Mouse (Mus musculus): ENCODE measurements at regions not wholly inside any gene's neighbourhood (a gene's known extent, or its start where the extent isn't known, plus 50 kb on each side); places are given as distances from the start of the nearest gene placed in this dataset.

- peaks cover 13% of the 10 kb centered on the region for H3K4me1 ChIP-seq
- no peaks in the 10 kb centered on the region for H3K9me3 ChIP-seq
- peak; percentile 63 for DNase-seq (ENCODE audit: low spot score)
- no peaks in the 10 kb centered on the region for H3K36me3 ChIP-seq
- no peaks in the 10 kb centered on the region for H3K27me3 ChIP-seq (ENCODE audit: insufficient read depth, poor library complexity, severe bottlenecking)
- H3K27ac ChIP-seq = no peak overlapping the region
- no peak overlapping the region for H3K4me3 ChIP-seq
- WGBS = 92% methylated on average over 4 of the region's 4 CpGs
These were observed 151.9 kb downstream of the Qrsl1 start for GRCm38 (mm10) chr10:43749496-43750110.

DNA sequence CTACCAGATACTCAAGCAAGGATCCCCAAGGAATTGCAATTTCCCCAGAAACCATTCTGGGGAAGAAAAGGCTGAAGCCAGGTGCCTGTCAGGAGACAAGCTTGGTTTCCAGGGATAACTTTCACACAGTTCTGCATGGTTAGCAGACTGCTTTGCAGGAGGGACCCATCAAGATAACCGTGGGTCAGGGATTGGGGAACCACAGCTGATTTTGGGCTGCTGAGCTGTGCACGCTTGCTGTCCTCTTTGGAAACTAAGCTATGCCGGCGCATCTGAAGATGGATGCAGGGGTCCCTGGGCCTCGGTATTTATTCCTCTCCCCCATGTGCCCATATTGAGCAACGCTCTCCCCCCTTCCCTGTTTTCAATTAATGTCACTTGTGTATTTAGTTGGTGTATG lies 151.1 kb downstream of the Qrsl1 start:
- Histone ChIP-seq H3K27ac (no peak overlapping the region), H3K9me3 (no peaks in the 10 kb centered on the region)
- 91% methylated on average over 6 of the region's 6 CpGs for WGBS

DNA sequence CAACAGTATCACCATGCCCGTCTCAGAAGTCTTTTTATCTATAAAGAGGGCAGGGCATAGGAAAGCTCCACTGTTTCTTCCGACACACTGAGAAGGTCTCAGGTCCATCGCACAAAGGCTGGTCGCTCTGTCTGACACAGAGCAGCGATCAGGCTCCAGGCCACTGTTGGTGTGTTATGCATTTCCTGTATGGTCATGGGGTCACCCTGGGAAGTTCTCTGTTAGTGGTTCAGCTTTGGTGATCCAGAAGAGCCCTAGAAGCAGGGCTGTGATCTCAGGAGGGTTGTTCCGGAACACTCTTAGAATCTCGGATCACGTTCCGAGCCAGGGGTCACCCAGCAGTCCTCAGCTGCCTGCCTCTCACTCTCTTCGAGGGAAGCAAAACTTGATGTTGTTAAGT lies 150.7 kb downstream of the Qrsl1 start:
- H3K4me3 ChIP-seq = no peak overlapping the region
- no peak overlapping the region for H3K27ac ChIP-seq
- no peaks in the 10 kb centered on the region for H3K27me3 ChIP-seq (ENCODE audit: insufficient read depth, poor library complexity, severe bottlenecking)
- H3K4me1 ChIP-seq = peaks cover 13% of the 10 kb centered on the region
- no peaks in the 10 kb centered on the region for H3K9me3 ChIP-seq
- WGBS = 74% methylated on average over 10 of the region's 10 CpGs
- H3K36me3 ChIP-seq = no peaks in the 10 kb centered on the region
- peak; percentile 54 for DNase-seq (ENCODE audit: low spot score)

More for the DNA sequence above, 151.1 kb downstream of the Qrsl1 start:
- H3K4me1 ChIP-seq = peaks cover 13% of the 10 kb centered on the region
- no peaks in the 10 kb centered on the region for H3K36me3 ChIP-seq
- DNase-seq (ENCODE audit: low spot score) = peak; percentile 68
- no peak overlapping the region for H3K4me3 ChIP-seq
- no peaks in the 10 kb centered on the region for H3K27me3 ChIP-seq (ENCODE audit: insufficient read depth, poor library complexity, severe bottlenecking)

GRCm38 (mm10) chr10:43751881-43752675 lies 149.5 kb downstream of the Qrsl1 start:
- DNase-seq (ENCODE audit: low spot score) = peak; percentile 84
- no peak overlapping the region for H3K4me3 ChIP-seq
- H3K9me3 ChIP-seq = no peaks in the 10 kb centered on the region
- peaks cover 13% of the 10 kb centered on the region for H3K4me1 ChIP-seq
- WGBS = 53% methylated on average over 5 of the region's 5 CpGs
- H3K36me3 ChIP-seq = no peaks in the 10 kb centered on the region
- no peak overlapping the region; the same call in 1 of the 2 replicates for H3K27ac ChIP-seq
- no peaks in the 10 kb centered on the region for H3K27me3 ChIP-seq (ENCODE audit: insufficient read depth, poor library complexity, severe bottlenecking)

GRCm38 (mm10) chr10:43756881-43757565 lies 144.5 kb downstream of the Qrsl1 start:
- no peaks in the 10 kb centered on the region for H3K9me3 ChIP-seq
- 54% methylated on average over 6 of the region's 6 CpGs for WGBS
- no peak overlapping the region for H3K27ac ChIP-seq
- DNase-seq (ENCODE audit: low spot score) = peak; percentile 28
- H3K36me3 ChIP-seq = no peaks in the 10 kb centered on the region
- no peak overlapping the region for H3K4me3 ChIP-seq
- no peaks in the 10 kb centered on the region for H3K27me3 ChIP-seq (ENCODE audit: insufficient read depth, poor library complexity, severe bottlenecking)
- peaks cover 17% of the 10 kb centered on the region for H3K4me1 ChIP-seq

GRCm38 (mm10) chr10:43758124-43759025 lies 143.2 kb downstream of the Qrsl1 start:
- Histone ChIP-seq H3K27me3 (ENCODE audit: insufficient read depth, poor library complexity, severe bottlenecking) (no peaks in the 10 kb centered on the region), H3K4me1 (peaks cover 13% of the 10 kb centered on the region; the same call in 1 of the 2 replicates), H3K9me3 (no peaks in the 10 kb centered on the region), H3K4me3 (no peak overlapping the region), H3K36me3 (no peaks in the 10 kb centered on the region), H3K27ac (no peak overlapping the region)
- DNase-seq (ENCODE audit: low spot score) = peak; percentile 52
- WGBS = 82% methylated on average over 8 of the region's 10 CpGs

GRCm38 (mm10) chr10:43759186-43759905 lies 142.2 kb downstream of the Qrsl1 start:
- no peaks in the 10 kb centered on the region for H3K27me3 ChIP-seq (ENCODE audit: insufficient read depth, poor library complexity, severe bottlenecking)
- DNase-seq (ENCODE audit: low spot score) = peak; percentile 67
- H3K27ac ChIP-seq = no peak overlapping the region
- no peak overlapping the region for H3K4me3 ChIP-seq
- WGBS = 65% methylated on average over 14 of the region's 14 CpGs
- no peaks in the 10 kb centered on the region for H3K9me3 ChIP-seq
- H3K36me3 ChIP-seq = no peaks in the 10 kb centered on the region
- H3K4me1 ChIP-seq = peaks cover 13% of the 10 kb centered on the region; the same call in 1 of the 2 replicates

GRCm38 (mm10) chr10:43759906-43760281 lies 141.7 kb downstream of the Qrsl1 start:
- H3K27ac ChIP-seq = no peak overlapping the region
- no peaks in the 10 kb centered on the region for H3K9me3 ChIP-seq
- no peaks in the 10 kb centered on the region for H3K36me3 ChIP-seq
- peak; percentile 27 for DNase-seq (ENCODE audit: low spot score)
- WGBS = 72% methylated on average over 5 of the region's 5 CpGs
- peaks cover 13% of the 10 kb centered on the region; the same call in 1 of the 2 replicates for H3K4me1 ChIP-seq
- no peaks in the 10 kb centered on the region for H3K27me3 ChIP-seq (ENCODE audit: insufficient read depth, poor library complexity, severe bottlenecking)
- H3K4me3 ChIP-seq = no peak overlapping the region

DNA sequence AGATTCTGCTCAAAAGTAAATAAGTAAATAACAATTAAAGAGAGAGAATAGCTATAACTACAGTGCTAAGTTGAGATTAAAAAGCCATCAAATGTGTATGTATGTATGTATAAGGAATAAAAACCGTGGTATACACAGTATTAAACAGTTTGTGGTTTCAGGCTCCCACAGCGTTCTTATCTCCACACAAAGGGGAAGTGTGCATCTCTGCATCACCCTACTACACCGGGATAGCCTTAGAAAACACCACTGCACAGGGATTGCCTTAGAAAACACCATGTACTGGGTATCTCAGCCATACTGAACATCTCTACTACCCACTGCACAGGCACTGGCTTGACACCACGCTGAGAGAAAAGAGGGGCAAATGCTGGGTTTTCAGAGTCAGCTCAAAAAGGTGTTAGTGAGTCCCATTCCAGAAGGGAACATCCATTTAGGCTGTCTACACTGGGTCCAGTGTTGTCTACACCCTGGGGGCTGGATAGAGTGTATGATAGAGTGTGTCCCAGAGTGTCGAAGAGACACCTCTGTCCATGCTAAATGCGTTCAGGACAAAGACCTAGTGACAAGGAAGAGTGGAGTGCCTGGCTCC lies 139.5 kb downstream of the Qrsl1 start:
- Histone ChIP-seq H3K36me3 (no peaks in the 10 kb centered on the region), H3K9me3 (no peaks in the 10 kb centered on the region), H3K27me3 (ENCODE audit: insufficient read depth, poor library complexity, severe bottlenecking) (no peaks in the 10 kb centered on the region), H3K4me1 (peaks cover 13% of the 10 kb centered on the region; the same call in 1 of the 2 replicates), H3K4me3 (no peak overlapping the region), H3K27ac (no peak overlapping the region)
- 62% methylated on average over 6 of the region's 6 CpGs for WGBS
- DNase-seq (ENCODE audit: low spot score) = peak; percentile 60

DNA sequence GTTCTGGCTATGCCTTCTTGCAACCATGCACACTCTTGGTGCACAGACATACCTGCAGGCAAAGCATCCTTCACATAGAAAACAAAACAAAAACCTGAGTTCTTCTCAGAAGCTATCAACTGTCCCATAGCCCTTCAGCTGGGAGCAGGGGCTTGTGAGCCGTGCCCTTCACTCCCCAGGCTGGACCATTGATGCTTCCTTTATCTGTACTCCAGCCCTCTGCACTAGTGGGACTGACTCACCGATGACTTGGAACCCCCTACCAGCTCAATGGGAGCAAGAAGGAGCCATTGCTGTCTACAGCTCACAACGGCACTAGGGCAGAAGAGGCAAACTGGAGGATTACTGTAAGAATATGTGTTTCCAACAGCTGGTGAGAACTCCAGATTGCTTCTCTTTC lies 137.0 kb downstream of the Qrsl1 start:
- Histone ChIP-seq H3K27ac (no peak overlapping the region), H3K27me3 (ENCODE audit: insufficient read depth, poor library complexity, severe bottlenecking) (no peaks in the 10 kb centered on the region), H3K36me3 (no peaks in the 10 kb centered on the region), H3K4me3 (no peak overlapping the region), H3K4me1 (peaks cover 4% of the 10 kb centered on the region; the same call in 1 of the 2 replicates), H3K9me3 (no peaks in the 10 kb centered on the region)
- no peak for DNase-seq (ENCODE audit: low spot score)
- 91% methylated on average over 3 of the region's 3 CpGs for WGBS

DNA sequence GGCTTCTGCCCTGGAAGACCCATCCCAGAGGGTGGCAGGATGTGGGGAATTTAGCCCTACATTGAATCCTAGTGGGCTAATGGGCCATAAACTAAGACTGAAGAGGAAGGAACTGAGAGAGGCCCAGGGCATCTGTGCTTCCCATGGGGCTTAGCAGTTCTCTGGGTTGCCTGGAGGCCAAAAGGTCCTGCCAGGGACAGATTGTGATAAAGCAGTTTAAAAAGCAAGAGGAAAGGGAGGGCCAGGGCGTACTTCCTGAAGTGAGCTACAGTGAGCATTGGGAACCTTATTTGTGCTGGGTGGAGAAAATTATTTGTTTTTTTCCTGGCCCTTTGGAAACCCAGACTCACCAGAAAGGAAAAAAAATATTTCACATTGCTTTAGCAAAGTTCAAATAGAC lies 136.3 kb downstream of the Qrsl1 start:
- Histone ChIP-seq H3K4me3 (no peak overlapping the region), H3K27me3 (ENCODE audit: insufficient read depth, poor library complexity, severe bottlenecking) (no peaks in the 10 kb centered on the region), H3K4me1 (no peaks in the 10 kb centered on the region), H3K9me3 (no peaks in the 10 kb centered on the region), H3K27ac (no peak overlapping the region), H3K36me3 (no peaks in the 10 kb centered on the region)
- WGBS = 86% methylated on average over 1 of the region's 1 CpGs
- DNase-seq (ENCODE audit: low spot score) = no peak
